Mouse (Mus musculus) heart, embryonic 16.5 days (tissue): ENCODE measurements around the gene Nedd9. TPM values are rescaled to one million over a fixed set of nuclear protein-coding genes. Genes with fewer than 3 reads are reported as not detected.

Experiments used
- ATAC-seq: fragments of 200-750 bp; cut with Nextera tagmentation; replicated peaks from 2 replicates; pipeline ENCODE4 v1.8.0; 2017; ENCODE audit warnings: moderate number of reproducible peaks; ENCODE audit not compliant: insufficient read depth, low FRiP score; ENCODE audit errors: extremely low read depth
- H3K27ac ChIP-seq: fragments of 300-500 bp; sonication (generic); 2 replicates; pipeline ENCODE4 v1.5.1; 2014; ENCODE audit warnings: mild to moderate bottlenecking, low read length, control low read depth, moderate library complexity
- H3K27me3 ChIP-seq: fragments of 300-500 bp; sonication (generic); 2 replicates; pipeline ENCODE4 v1.6.1; 2014; ENCODE audit warnings: low read length, mixed read lengths; ENCODE audit not compliant: control insufficient read depth, insufficient read depth
- H3K36me3 ChIP-seq: fragments of 300-500 bp; sonication (generic); 2 replicates; pipeline ENCODE4 v1.6.1; 2014; ENCODE audit not compliant: control insufficient read depth, insufficient read depth
- H3K4me1 ChIP-seq: fragments of 300-500 bp; sonication (generic); 2 replicates; pipeline ENCODE4 v1.6.1; 2014; ENCODE audit warnings: low read length, mixed read lengths; ENCODE audit not compliant: control insufficient read depth, insufficient read depth
- H3K4me2 ChIP-seq: fragments of 300-500 bp; sonication (generic); 2 replicates; pipeline ENCODE4 v1.6.1; 2014; ENCODE audit warnings: low read depth, mild to moderate bottlenecking, control low read depth, low read length
- H3K4me3 ChIP-seq: fragments of 300-500 bp; sonication (generic); 2 replicates; pipeline ENCODE4 v1.5.1; 2014; ENCODE audit warnings: mild to moderate bottlenecking, control low read depth, low read length
- H3K9ac ChIP-seq: fragments of 300-500 bp; sonication (generic); 2 replicates; pipeline ENCODE4 v1.6.1; 2014; ENCODE audit warnings: low read length, control low read depth
- H3K9me3 ChIP-seq: fragments of 300-500 bp; sonication (generic); replicated peaks from 2 replicates; pipeline ENCODE4 v1.6.1; 2016; ENCODE audit warnings: low read length; ENCODE audit not compliant: control insufficient read depth
- WGBS: fragments of 180-500 bp; shearing (Covaris S2); extraction: QIAGEN DNeasy Blood & Tissue Kit; methylation state at CpG from one replicate; pipeline ENCODE4 v1.1.7; 2014; 5-methylcytosine and 5-hydroxymethylcytosine counted together
- polyA plus RNA-seq: library from polyadenylated mRNA; unstranded; fragments of >200 nt; fragmentation: Nextera tagmentation; extraction: Ambion mirVana; gene quantifications from 2 replicates; pipeline ENCODE4 v1.2.1, GENCODE M21; 2015

Nedd9 gene
- polyA plus RNA-seq, 1 experiment from 2014 or later: 19.5 TPM

DNA sequence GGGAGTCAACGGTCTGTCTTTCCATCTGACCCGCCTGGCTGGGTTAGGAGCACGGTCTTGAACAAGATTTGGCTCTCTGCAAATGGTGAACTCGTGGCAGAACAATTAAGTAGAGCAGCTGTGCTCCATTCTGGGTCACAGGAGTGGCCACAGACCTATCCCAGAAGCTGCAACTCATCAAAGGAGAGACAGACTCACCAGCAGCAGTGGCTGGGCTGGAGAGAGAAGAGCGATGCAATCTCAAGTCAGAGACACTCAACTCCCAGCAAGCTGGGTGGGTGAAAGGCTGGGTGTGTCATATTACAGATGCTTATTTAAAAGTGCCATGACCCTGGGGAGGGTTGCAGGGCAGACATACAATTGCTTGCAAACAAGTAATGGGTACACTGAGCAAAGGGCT, 50.4 kb downstream of the Nedd9 start:
- H3K9me3 ChIP-seq: peaks cover 3% of the 10 kb centered on the region; the same call in 1 of the 2 replicates
- no peaks in the 10 kb centered on the region for H3K36me3 ChIP-seq
- no peak overlapping the region for H3K9ac ChIP-seq
- peaks cover 43% of the 10 kb centered on the region for H3K27me3 ChIP-seq
- no peak overlapping the region for H3K4me3 ChIP-seq
- no peak overlapping the region for H3K4me2 ChIP-seq
- no peak overlapping the region for H3K27ac ChIP-seq
- 65% methylated on average over 5 of the region's 5 CpGs for WGBS
- no peak for ATAC-seq
- no peaks in the 10 kb centered on the region for H3K4me1 ChIP-seq

GRCm38 (mm10) chr13:41433201-41433600, 54.0 kb downstream of the Nedd9 start:
- Histone ChIP-seq H3K27ac (no peak overlapping the region), H3K4me3 (no peak overlapping the region), H3K4me1 (no peaks in the 10 kb centered on the region), H3K36me3 (no peaks in the 10 kb centered on the region), H3K27me3 (peaks cover 28% of the 10 kb centered on the region), H3K9ac (no peak overlapping the region), H3K9me3 (no peaks in the 10 kb centered on the region), H3K4me2 (no peak overlapping the region)
- 76% methylated on average over 6 of the region's 6 CpGs for WGBS
- ATAC-seq: no peak

DNA sequence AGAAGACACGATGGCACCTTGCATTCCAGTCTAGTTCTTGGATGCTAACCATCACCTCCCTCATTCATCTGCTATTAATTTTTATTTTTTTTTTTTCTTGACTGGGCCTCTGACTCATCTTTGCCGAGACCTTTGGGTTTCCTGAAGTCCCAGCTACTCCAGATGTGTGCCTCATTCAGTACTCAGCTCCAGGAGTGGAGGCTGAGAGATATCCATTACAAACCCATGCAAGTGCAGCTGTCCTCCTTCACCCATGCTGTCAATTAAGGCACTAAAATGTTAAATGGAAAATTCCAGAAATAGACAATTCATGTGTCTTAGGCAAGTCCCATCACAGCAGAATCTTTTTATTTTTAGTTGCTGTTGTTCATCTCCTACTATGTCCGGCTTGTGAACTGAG, 55.4 kb downstream of the Nedd9 start:
- no peaks in the 10 kb centered on the region for H3K4me1 ChIP-seq
- no peak overlapping the region for H3K4me3 ChIP-seq
- no peak overlapping the region for H3K27ac ChIP-seq
- H3K4me2 ChIP-seq: no peak overlapping the region
- H3K9me3 ChIP-seq: no peaks in the 10 kb centered on the region
- no peak for ATAC-seq
- WGBS: 74% methylated on average over 3 of the region's 3 CpGs
- H3K36me3 ChIP-seq: no peaks in the 10 kb centered on the region
- H3K27me3 ChIP-seq: peaks cover 23% of the 10 kb centered on the region
- H3K9ac ChIP-seq: no peak overlapping the region

- Histone ChIP-seq H3K9ac (no peak overlapping the region), H3K36me3 (no peaks in the 10 kb centered on the region), H3K27me3 (peaks cover 11% of the 10 kb centered on the region), H3K4me1 (peaks cover 6% of the 10 kb centered on the region; the same call in 1 of the 2 replicates), H3K4me3 (no peak overlapping the region), H3K4me2 (no peak overlapping the region), H3K27ac (no peak overlapping the region), H3K9me3 (no peaks in the 10 kb centered on the region)
- 84% methylated on average over 3 of the region's 3 CpGs for WGBS
- ATAC-seq: no peak
Observed at GRCm38 (mm10) chr13:41427046-41427445, 60.1 kb downstream of the Nedd9 start.

DNA sequence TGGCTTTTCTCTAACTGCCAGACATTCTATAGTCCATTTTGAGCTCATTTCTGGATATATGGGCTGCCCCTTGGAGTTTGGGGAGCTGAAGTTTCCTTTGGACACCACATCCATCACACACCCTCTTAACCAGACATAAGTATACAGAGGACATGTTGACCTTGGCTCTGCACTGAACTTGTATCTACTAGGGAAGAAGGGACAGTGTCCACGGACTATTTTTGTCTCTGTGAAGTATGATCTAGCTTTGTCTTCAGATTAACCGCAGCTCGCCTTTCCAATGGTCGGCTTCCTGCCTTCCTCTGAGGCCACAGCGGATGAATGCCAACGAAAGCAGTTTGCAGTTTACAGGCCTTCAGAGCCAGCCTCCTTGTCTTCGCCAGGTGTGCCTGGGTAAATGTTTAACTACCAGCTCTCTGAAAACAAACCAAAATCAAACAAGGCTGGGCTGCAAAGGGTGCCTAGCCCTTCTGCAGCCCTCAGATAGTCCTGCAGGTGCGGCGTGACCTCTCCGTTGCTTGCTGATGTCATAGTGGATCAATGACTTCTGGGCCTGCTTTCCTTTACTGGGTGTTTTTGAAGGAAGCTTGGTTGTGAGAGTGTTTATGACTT, 63.6 kb downstream of the Nedd9 start:
- Histone ChIP-seq H3K4me3 (no peak overlapping the region), H3K27ac (no peak overlapping the region), H3K9me3 (no peaks in the 10 kb centered on the region), H3K4me2 (no peak overlapping the region), H3K27me3 (peaks cover 14% of the 10 kb centered on the region), H3K36me3 (no peaks in the 10 kb centered on the region), H3K4me1 (peaks cover 6% of the 10 kb centered on the region; the same call in 1 of the 2 replicates), H3K9ac (no peak overlapping the region)
- peak; percentile 23; the same call in 1 of the 2 replicates for ATAC-seq
- 45% methylated on average over 10 of the region's 10 CpGs for WGBS

GRCm38 (mm10) chr13:41422581-41422980, 64.6 kb downstream of the Nedd9 start:
- H3K27ac ChIP-seq: no peak overlapping the region
- no peak overlapping the region for H3K4me2 ChIP-seq
- 77% methylated on average over 5 of the region's 5 CpGs for WGBS
- peaks cover 10% of the 10 kb centered on the region for H3K27me3 ChIP-seq
- no peak overlapping the region for H3K4me3 ChIP-seq
- peaks cover 6% of the 10 kb centered on the region; the same call in 1 of the 2 replicates for H3K4me1 ChIP-seq
- H3K9ac ChIP-seq: no peak overlapping the region
- H3K9me3 ChIP-seq: no peaks in the 10 kb centered on the region
- ATAC-seq: no peak
- no peaks in the 10 kb centered on the region for H3K36me3 ChIP-seq

- no peak for ATAC-seq
Observed at GRCm38 (mm10) chr13:41420376-41420775, 66.8 kb downstream of the Nedd9 start.

GRCm38 (mm10) chr13:41418198-41418869, 68.8 kb downstream of the Nedd9 start:
- H3K9ac ChIP-seq: no peak overlapping the region
- H3K27ac ChIP-seq: no peak overlapping the region
- no peak overlapping the region for H3K4me3 ChIP-seq
- no peaks in the 10 kb centered on the region for H3K9me3 ChIP-seq
- no peaks in the 10 kb centered on the region; the same call in 1 of the 2 replicates for H3K4me1 ChIP-seq
- ATAC-seq: no peak
- 56% methylated on average over 13 of the region's 13 CpGs for WGBS
- no peak overlapping the region for H3K4me2 ChIP-seq
- H3K27me3 ChIP-seq: peaks cover 10% of the 10 kb centered on the region
- no peaks in the 10 kb centered on the region for H3K36me3 ChIP-seq

More at GRCm38 (mm10) chr13:41420376-41420775, 66.8 kb downstream of the Nedd9 start:
- WGBS: 82% methylated on average over 4 of the region's 4 CpGs
- Histone ChIP-seq H3K4me2 (no peak overlapping the region), H3K9me3 (no peaks in the 10 kb centered on the region), H3K4me1 (peaks cover 6% of the 10 kb centered on the region; the same call in 1 of the 2 replicates), H3K27ac (no peak overlapping the region), H3K9ac (no peak overlapping the region), H3K36me3 (no peaks in the 10 kb centered on the region), H3K4me3 (no peak overlapping the region), H3K27me3 (peaks cover 10% of the 10 kb centered on the region)
